Mouse (Mus musculus): ENCODE measurements around the gene Nbea.

- TF ChIP-seq CTCF (IDR thresholded peaks at IDR 0.05; ENCODE audit: control insufficient read depth, insufficient read depth, low read length) (no peak), POLR2A (IDR thresholded peaks at IDR 0.05; ENCODE audit: borderline replicate concordance, control insufficient read depth, low read depth, low read length) (no peak)
These were observed 234.4 kb downstream of the Nbea start for GRCm38 (mm10) chr3:55949148-55949547.

Data from bone marrow, adult 2 months (tissue).